Mouse (Mus musculus) forebrain, postnatal 0 days (tissue): ENCODE results near the gene Fam219a. TPM values are rescaled to one million over a fixed set of nuclear protein-coding genes. Genes with fewer than 3 reads are reported as not detected.

Experiments
- ATAC-seq: fragments of 200-750 bp; cut with Nextera tagmentation; 2 replicates; pipeline ENCODE4 v1.8.0; 2017; ENCODE audit warnings: mild to moderate bottlenecking, moderate library complexity
- DNase-seq: peaks from one replicate; pipeline ENCODE4 v3.0.0-alpha.2; 2015
- H3K27ac ChIP-seq: fragments of 300-500 bp; sonication (generic); 2 replicates; pipeline ENCODE4 v1.5.1; 2014; ENCODE audit warnings: low read depth, mild to moderate bottlenecking, antibody characterized with exemption, low read length, moderate library complexity, mixed read lengths
- H3K27me3 ChIP-seq: fragments of 300-500 bp; sonication (generic); 2 replicates; pipeline ENCODE4 v1.6.1; 2014; ENCODE audit warnings: mild to moderate bottlenecking, low read length, mixed read lengths; ENCODE audit not compliant: insufficient read depth
- H3K36me3 ChIP-seq: fragments of 300-500 bp; sonication (generic); 2 replicates; pipeline ENCODE4 v1.6.1; 2014; ENCODE audit warnings: mild to moderate bottlenecking, moderate library complexity; ENCODE audit not compliant: insufficient read depth
- H3K4me1 ChIP-seq: fragments of 300-500 bp; sonication (generic); 2 replicates; pipeline ENCODE4 v1.6.1; 2014; ENCODE audit warnings: antibody characterized with exemption; ENCODE audit not compliant: insufficient read depth
- H3K4me2 ChIP-seq: fragments of 300-500 bp; sonication (generic); 2 replicates; pipeline ENCODE4 v1.6.1; 2014; ENCODE audit warnings: low read depth, mild to moderate bottlenecking, moderate library complexity
- H3K4me3 ChIP-seq: fragments of 300-500 bp; sonication (generic); 2 replicates; pipeline ENCODE4 v1.5.1; 2014; ENCODE audit warnings: low read depth, low read length, mixed read lengths
- H3K9ac ChIP-seq: fragments of 300-500 bp; sonication (generic); 2 replicates; pipeline ENCODE4 v1.6.1; 2014; ENCODE audit warnings: mild to moderate bottlenecking
- H3K9me3 ChIP-seq: fragments of 300-500 bp; sonication (generic); 2 replicates; pipeline ENCODE4 v1.6.1; 2016; ENCODE audit warnings: low read length
- CTCF ChIP-seq: sonication (generic); IDR thresholded peaks from 2 replicates; pipeline ENCODE4 v1.5.1; 2016; ENCODE audit warnings: antibody characterized with exemption, control low read depth, low read depth
- WGBS: fragments of 180-500 bp; shearing (Covaris S2); extraction: QIAGEN DNeasy Blood & Tissue Kit; methylation state at CpG from one replicate; pipeline ENCODE4 v1.1.7; 2014; 5-methylcytosine and 5-hydroxymethylcytosine counted together
- polyA plus RNA-seq: library from polyadenylated mRNA; unstranded; fragments of >200 nt; fragmentation: Nextera tagmentation; extraction: Ambion mirVana; gene quantifications from 2 replicates; pipeline ENCODE4 v1.2.1, GENCODE M21; 2015
- total RNA-seq: library from RNA; depleted of rRNA; stranded (reverse); fragments of >200 nt; gene quantifications from 2 replicates; pipeline ENCODE4 v1.2.3, GENCODE M21; 2014

Gene Fam219a
- total and polyA plus RNA-seq, 2 experiments from 2014 or later, result 18.6 to 95.8 TPM

- peaks cover 2% of the 10 kb centered on the region; the same call in 1 of the 2 replicates for H3K36me3 ChIP-seq
- 18% methylated on average over 13 of the region's 13 CpGs for WGBS
- H3K4me1 ChIP-seq, result peaks cover 8% of the 10 kb centered on the region
- H3K27me3 ChIP-seq, result no peaks in the 10 kb centered on the region
- H3K27ac ChIP-seq, result no peak overlapping the region; the same call in 1 of the 2 replicates
- no peak overlapping the region for H3K4me3 ChIP-seq
- ATAC-seq, result 0 out of 2 replicates have a peak, but pooled peaks have one; percentile 7
- DNase-seq, result peak; percentile 16
- no peak for TF ChIP-seq CTCF
- H3K9me3 ChIP-seq, result no peaks in the 10 kb centered on the region
- no peak overlapping the region for H3K4me2 ChIP-seq
- 0 out of 2 replicates have a peak overlapping the region, but pooled peaks have one; percentile 6 for H3K9ac ChIP-seq
These were observed 42.3 kb downstream of the Fam219a start for GRCm38 (mm10) chr4:41527076-41527475.

- no peaks in the 10 kb centered on the region for H3K27me3 ChIP-seq
- no peak for TF ChIP-seq CTCF
- peaks cover 8% of the 10 kb centered on the region for H3K4me1 ChIP-seq
- DNase-seq, result peak; percentile 31
- no peak overlapping the region for H3K4me3 ChIP-seq
- H3K27ac ChIP-seq, result no peak overlapping the region
- peak; percentile 23; the same call in 1 of the 2 replicates for ATAC-seq
- H3K9ac ChIP-seq, result 0 out of 2 replicates have a peak overlapping the region, but pooled peaks have one; percentile 6
- no peaks in the 10 kb centered on the region for H3K9me3 ChIP-seq
- no peak overlapping the region for H3K4me2 ChIP-seq
- 5% methylated on average over 7 of the region's 7 CpGs for WGBS
- peaks cover 3% of the 10 kb centered on the region for H3K36me3 ChIP-seq
These were observed 42.8 kb downstream of the Fam219a start for GRCm38 (mm10) chr4:41526553-41526952.

GRCm38 (mm10) chr4:41524829-41525228 lies 44.5 kb downstream of the Fam219a start:
- Histone ChIP-seq H3K9me3 (no peaks in the 10 kb centered on the region), H3K27me3 (no peaks in the 10 kb centered on the region), H3K36me3 (peaks cover 12% of the 10 kb centered on the region), H3K4me1 (peaks cover 8% of the 10 kb centered on the region; the same call in 1 of the 2 replicates), H3K4me2 (no peak overlapping the region), H3K27ac (no peak overlapping the region), H3K9ac (no peak overlapping the region), H3K4me3 (no peak overlapping the region)
- TF ChIP-seq CTCF, result no peak
- DNase-seq, result no peak
- 76% methylated on average over 9 of the region's 9 CpGs for WGBS
- ATAC-seq, result no peak

- Histone ChIP-seq H3K4me1 (peaks cover 8% of the 10 kb centered on the region; the same call in 1 of the 2 replicates), H3K4me3 (no peak overlapping the region), H3K9me3 (no peaks in the 10 kb centered on the region), H3K36me3 (peaks cover 20% of the 10 kb centered on the region), H3K4me2 (no peak overlapping the region), H3K27me3 (no peaks in the 10 kb centered on the region), H3K9ac (no peak overlapping the region), H3K27ac (no peak overlapping the region)
- no peak for TF ChIP-seq CTCF
- DNase-seq (no peak), ATAC-seq (no peak)
- WGBS, result 84% methylated on average over 7 of the region's 7 CpGs
These were observed 45.5 kb downstream of the Fam219a start for GRCm38 (mm10) chr4:41523839-41524238.

GRCm38 (mm10) chr4:41522788-41523187 lies 46.5 kb downstream of the Fam219a start:
- Histone ChIP-seq H3K4me2 (no peak overlapping the region), H3K4me1 (peaks cover 8% of the 10 kb centered on the region; the same call in 1 of the 2 replicates), H3K27ac (no peak overlapping the region), H3K9me3 (no peaks in the 10 kb centered on the region), H3K27me3 (no peaks in the 10 kb centered on the region), H3K4me3 (no peak overlapping the region), H3K9ac (no peak overlapping the region), H3K36me3 (peaks cover 26% of the 10 kb centered on the region)
- DNase-seq (peak; percentile 86), ATAC-seq (peak; percentile 47; the same call in 1 of the 2 replicates)
- TF ChIP-seq CTCF, result peak; percentile 88
- WGBS, result 44% methylated on average over 5 of the region's 5 CpGs

- no peak for DNase-seq
- 38% methylated on average over 6 of the region's 6 CpGs for WGBS
- no peak for TF ChIP-seq CTCF
- no peak for ATAC-seq
- no peak overlapping the region for H3K9ac ChIP-seq
- H3K9me3 ChIP-seq, result no peaks in the 10 kb centered on the region
- no peaks in the 10 kb centered on the region for H3K27me3 ChIP-seq
- H3K4me3 ChIP-seq, result no peak overlapping the region
- H3K36me3 ChIP-seq, result peaks cover 26% of the 10 kb centered on the region
- H3K27ac ChIP-seq, result no peak overlapping the region
- H3K4me2 ChIP-seq, result no peak overlapping the region
- H3K4me1 ChIP-seq, result peaks cover 7% of the 10 kb centered on the region; the same call in 1 of the 2 replicates
These were observed 47.2 kb downstream of the Fam219a start for GRCm38 (mm10) chr4:41522136-41522535.

GRCm38 (mm10) chr4:41520641-41521040 lies 48.7 kb downstream of the Fam219a start:
- no peak for TF ChIP-seq CTCF

More at GRCm38 (mm10) chr4:41520641-41521040, 48.7 kb downstream of the Fam219a start:
- Histone ChIP-seq H3K4me1 (no peaks in the 10 kb centered on the region), H3K9me3 (no peaks in the 10 kb centered on the region), H3K36me3 (peaks cover 26% of the 10 kb centered on the region), H3K4me3 (no peak overlapping the region), H3K9ac (no peak overlapping the region), H3K27me3 (no peaks in the 10 kb centered on the region), H3K4me2 (no peak overlapping the region), H3K27ac (no peak overlapping the region)
- DNase-seq (no peak), ATAC-seq (no peak)
- WGBS, result 56% methylated on average over 14 of the region's 14 CpGs
